ENCODE assay signal across 9 mouse cellular contexts in genomic region chr13:37482038-37482437, GRCm38 (mm10).
DNase-seq lines count a peak whose midpoint lies in the region; ATAC-seq and TF ChIP-seq lines count a peak whose summit lies in the region.
"Had no signal": no experiment of that assay in that cellular context is flagged by ENCODE, and none has a peak within 500 bp of the region (broad histone marks: within the 10 kb centered on the region; RNA-seq: fewer than 3 reads in every experiment).

No protein-coding gene starts in this region.

- ATAC-seq in forebrain, embryonic 16.5 days = no peak
- no peak for ATAC-seq in intestine, embryonic 15.5 days

- H3K27ac ChIP-seq in forebrain, embryonic 10.5 days = peak overlapping the region; percentile 86
- H3K27ac ChIP-seq in forebrain, embryonic 16.5 days (ENCODE audit: low read length) = no peak overlapping the region
- peak overlapping the region; percentile 99 for H3K27ac ChIP-seq in brown adipose tissue, adult 24 weeks (replicated peaks; ENCODE audit: low read depth, low read length)
- peak overlapping the region; percentile 76 for H3K27ac ChIP-seq in intestine, embryonic 15.5 days
- no peak overlapping the region for H3K27ac ChIP-seq in thymus, adult 2 months (ENCODE audit: control insufficient read depth, insufficient read depth, low read length)

- H3K9me3 ChIP-seq in forebrain, embryonic 10.5 days = no peaks in the 10 kb centered on the region
- H3K9me3 ChIP-seq in forebrain, embryonic 16.5 days (ENCODE audit: control insufficient read depth, low read length) = no peaks in the 10 kb centered on the region
- H3K9me3 ChIP-seq in intestine, embryonic 15.5 days = no peaks in the 10 kb centered on the region

- DNase-seq in forebrain, embryonic 10.5 days (ENCODE audit: extremely low spot score, low spot score) = no peak
- peak; percentile 84 to 90 for DNase-seq in lung, adult 18-20 months
- DNase-seq in spleen, postnatal 36 days (ENCODE audit: low spot score in 2 of 2) = no peak
- DNase-seq in thymus, adult 2 months = no peak
- DNase-seq in left cerebral cortex, postnatal 4 days = no peak

- no peak overlapping the region for H3K4me3 ChIP-seq in forebrain, embryonic 10.5 days
- no peak overlapping the region for H3K4me3 ChIP-seq in forebrain, embryonic 16.5 days (replicated peaks; ENCODE audit: low read length)
- H3K4me3 ChIP-seq in brown adipose tissue, adult 24 weeks (ENCODE audit: insufficient read depth, low read depth, low read length) = peak overlapping the region; percentile 0; the same call in 1 of the 2 replicates
- H3K4me3 ChIP-seq in intestine, embryonic 15.5 days (replicated peaks) = no peak overlapping the region
- H3K4me3 ChIP-seq in thymus, adult 2 months (ENCODE audit: control insufficient read depth, insufficient read depth, low read length) = no peak overlapping the region
- H3K4me3 ChIP-seq: myocyte had no signal

- intact Hi-C loops in left cerebral cortex, postnatal 4 days (cut with DNase I) = no loop called here

- H3K27me3 ChIP-seq in forebrain, embryonic 10.5 days (ENCODE audit: poor library complexity, severe bottlenecking) = peaks cover 59% of the 10 kb centered on the region
- H3K27me3 ChIP-seq in forebrain, embryonic 16.5 days (replicated peaks; ENCODE audit: control insufficient read depth, insufficient read depth, low read length) = no peaks in the 10 kb centered on the region
- H3K27me3 ChIP-seq in intestine, embryonic 15.5 days (replicated peaks) = no peaks in the 10 kb centered on the region
- H3K27me3 ChIP-seq in thymus, adult 2 months (ENCODE audit: control insufficient read depth, insufficient read depth, low read length) = no peaks in the 10 kb centered on the region

- no peak for TF ChIP-seq POLR2A in thymus, adult 2 months (IDR thresholded peaks at IDR 0.05; ENCODE audit: control insufficient read depth, extremely low read depth, insufficient read depth, low read length, poor library complexity)

- no peaks in the 10 kb centered on the region for H3K36me3 ChIP-seq in forebrain, embryonic 10.5 days (replicated peaks)
- H3K36me3 ChIP-seq in forebrain, embryonic 16.5 days (ENCODE audit: control insufficient read depth, insufficient read depth) = no peaks in the 10 kb centered on the region
- H3K36me3 ChIP-seq in intestine, embryonic 15.5 days = no peaks in the 10 kb centered on the region
- H3K36me3 ChIP-seq in thymus, adult 2 months (ENCODE audit: control insufficient read depth, insufficient read depth, low read length) = no peaks in the 10 kb centered on the region

- 58% methylated on average over 2 of the region's 2 CpGs for WGBS in forebrain, embryonic 10.5 days
- WGBS in forebrain, embryonic 16.5 days = 55% methylated on average over 2 of the region's 2 CpGs
- 36% methylated on average over 2 of the region's 2 CpGs for WGBS in intestine, embryonic 15.5 days
- 14% methylated on average over 2 of the region's 2 CpGs for WGBS in thymus, adult 2 months

- peaks cover 37% of the 10 kb centered on the region for H3K4me1 ChIP-seq in forebrain, embryonic 10.5 days
- peaks cover 26% of the 10 kb centered on the region for H3K4me1 ChIP-seq in forebrain, embryonic 16.5 days (replicated peaks; ENCODE audit: control insufficient read depth, insufficient read depth, low read length)
- H3K4me1 ChIP-seq in brown adipose tissue, adult 24 weeks (ENCODE audit: control insufficient read depth, insufficient read depth, insufficient read length, low read length) = peaks cover 32% of the 10 kb centered on the region
- peaks cover 27% of the 10 kb centered on the region for H3K4me1 ChIP-seq in intestine, embryonic 15.5 days (replicated peaks)
- peaks cover 24% of the 10 kb centered on the region for H3K4me1 ChIP-seq in thymus, adult 2 months (replicated peaks; ENCODE audit: control insufficient read depth, insufficient read depth, low read length)

- H3K4me2 ChIP-seq in forebrain, embryonic 16.5 days (ENCODE audit: low read length) = no peak overlapping the region
- H3K4me2 ChIP-seq in intestine, embryonic 15.5 days (replicated peaks) = no peak overlapping the region

- no peak overlapping the region for H3K9ac ChIP-seq in forebrain, embryonic 16.5 days (replicated peaks; ENCODE audit: low read depth, low read length)
- H3K9ac ChIP-seq in intestine, embryonic 15.5 days = no peak overlapping the region

- TF ChIP-seq CTCF in thymus, adult 2 months (IDR thresholded peaks at IDR 0.05; ENCODE audit: borderline replicate concordance, control insufficient read depth, extremely low read depth, insufficient read depth, low read length, poor library complexity) = no peak

Comparison
In these comparisons a context has a peak if more than half of its experiments do, and no peak if none do; other contexts are left out.
1. H3K27ac ChIP-seq: peak in forebrain, embryonic 10.5 days (single experiment), brown adipose tissue, adult 24 weeks (single experiment) and intestine, embryonic 15.5 days (single experiment); none in forebrain, embryonic 16.5 days (single experiment) and thymus, adult 2 months (single experiment).
2. DNase-seq: peak in lung, adult 18-20 months (2 of 2); none in forebrain, embryonic 10.5 days (single experiment), spleen, postnatal 36 days (0 of 2), thymus, adult 2 months (single experiment) and left cerebral cortex, postnatal 4 days (single experiment).